Mouse (Mus musculus) MEL (cell line): ENCODE data around the gene Tango6. TPM values are rescaled to one million over a fixed set of nuclear protein-coding genes. Genes with fewer than 3 reads are reported as not detected.

Experiments
- DNase-seq: peaks from one replicate; pipeline ENCODE4 v3.0.0; 2011; ENCODE audit warnings: low read depth, low spot score
- H3K27ac ChIP-seq: 2 replicates; pipeline ENCODE4 v1.5.1; 2012; ENCODE audit warnings: low read depth, mild to moderate bottlenecking, control low read depth, low read length, moderate library complexity; ENCODE audit not compliant: control insufficient read depth
- H3K27me3 ChIP-seq, 2 experiments: fragments of 150-350 bp in 1 of 2; sonication (generic) in 1 of 2; 2 replicates each; pipeline ENCODE4 v1.6.1; 2012; ENCODE audit warnings: low read length in 2 of 2, mild to moderate bottlenecking in 2 of 2, improper control_type of control experiment in 1 of 2, moderate library complexity in 1 of 2; ENCODE audit not compliant: insufficient read depth in 2 of 2, control insufficient read depth in 1 of 2
- H3K36me3 ChIP-seq, 2 experiments: 2 replicates each; pipeline ENCODE4 v1.6.1; 2012 to 2014; ENCODE audit warnings: low read length in 2 of 2, improper control_type of control experiment in 1 of 2, inconsistent platforms in 1 of 2, mild to moderate bottlenecking in 1 of 2; ENCODE audit not compliant: insufficient read depth in 2 of 2, control insufficient read depth in 1 of 2
- H3K4me1 ChIP-seq, 2 experiments: fragments of 150-350 bp in 1 of 2; sonication (generic) in 1 of 2; 2 replicates each; pipeline ENCODE4 v1.6.1; 2012; ENCODE audit warnings: low read length in 2 of 2, improper control_type of control experiment in 1 of 2, mild to moderate bottlenecking in 1 of 2; ENCODE audit not compliant: insufficient read depth in 2 of 2, control insufficient read depth in 1 of 2
- H3K4me3 ChIP-seq, 2 experiments: fragments of 150-350 bp in 1 of 2; sonication (generic) in 1 of 2; 2 replicates each; pipeline ENCODE4 v1.5.1; 2012; ENCODE audit warnings: low read depth in 2 of 2, low read length in 2 of 2, mild to moderate bottlenecking in 2 of 2, moderate library complexity in 2 of 2, control low read depth in 1 of 2, improper control_type of control experiment in 1 of 2; ENCODE audit not compliant: control insufficient read depth in 1 of 2, insufficient read depth in 1 of 2
- H3K79me2 ChIP-seq: 2 replicates; pipeline ENCODE4 v1.6.1; 2012; ENCODE audit warnings: mild to moderate bottlenecking, low read length, moderate library complexity; ENCODE audit not compliant: control insufficient read depth, poor library complexity, insufficient read depth
- H3K9ac ChIP-seq: 2 replicates; pipeline ENCODE4 v1.6.1; 2012; ENCODE audit warnings: low read depth, mild to moderate bottlenecking, control low read depth, low read length, moderate library complexity; ENCODE audit not compliant: control insufficient read depth, poor library complexity, severe bottlenecking
- H3K9me3 ChIP-seq: fragments of 150-350 bp; sonication (generic); replicated peaks from 2 replicates; pipeline ENCODE4 v1.6.1; 2012; ENCODE audit warnings: mild to moderate bottlenecking, low read length, improper control_type of control experiment, moderate library complexity; ENCODE audit not compliant: insufficient read depth
- CHD1 ChIP-seq: IDR thresholded peaks from 2 replicates; pipeline ENCODE4 v1.6.1; 2012; ENCODE audit warnings: low read depth, mild to moderate bottlenecking, inconsistent platforms, low read length, improper control_type of control experiment
- CHD2 ChIP-seq: IDR thresholded peaks from 2 replicates; pipeline ENCODE4 v1.6.1; 2011; ENCODE audit warnings: low read length, improper control_type of control experiment
- ELF1 ChIP-seq: IDR thresholded peaks from 2 replicates; pipeline ENCODE4 v1.6.1; 2014; ENCODE audit warnings: low read depth, mild to moderate bottlenecking, inconsistent platforms, low read length, improper control_type of control experiment, moderate library complexity
- ETS1 ChIP-seq: IDR thresholded peaks from 2 replicates; pipeline ENCODE4 v1.6.1; 2012; ENCODE audit warnings: low read depth, mild to moderate bottlenecking, inconsistent platforms, low read length, improper control_type of control experiment, moderate library complexity
- GABPA ChIP-seq: IDR thresholded peaks from 2 replicates; pipeline ENCODE4 v1.6.1; 2012; ENCODE audit warnings: low read depth, mild to moderate bottlenecking, inconsistent platforms, low read length, improper control_type of control experiment, moderate library complexity
- GATA1 ChIP-seq: IDR thresholded peaks from 2 replicates; pipeline ENCODE4 v1.6.1; 2011; ENCODE audit warnings: low read depth, low read length, improper control_type of control experiment
- JUND ChIP-seq: IDR thresholded peaks from 2 replicates; pipeline ENCODE4 v1.6.1; 2011; ENCODE audit warnings: low read depth, mild to moderate bottlenecking, improper control_type of control experiment, low read length
- KAT2A ChIP-seq: conservative IDR thresholded peaks from 2 replicates; pipeline ENCODE4 v1.6.1; 2012; ENCODE audit warnings: low read depth, low read length, improper control_type of control experiment, inconsistent platforms
- MAFK ChIP-seq: IDR thresholded peaks from 2 replicates; pipeline ENCODE4 v1.6.1; 2011; ENCODE audit warnings: low read depth, mild to moderate bottlenecking, low read length, improper control_type of control experiment, borderline replicate concordance
- MAX ChIP-seq: IDR thresholded peaks from 2 replicates; pipeline ENCODE4 v1.6.1; 2011; ENCODE audit warnings: low read length, improper control_type of control experiment
- MAZ ChIP-seq: IDR thresholded peaks from 2 replicates; pipeline ENCODE4 v1.6.1; 2012; ENCODE audit warnings: low read depth, mild to moderate bottlenecking, inconsistent platforms, low read length, improper control_type of control experiment
- MEF2A ChIP-seq: IDR thresholded peaks from 2 replicates; pipeline ENCODE4 v1.6.1; 2014; ENCODE audit warnings: low read depth, mild to moderate bottlenecking, inconsistent platforms, low read length, improper control_type of control experiment; ENCODE audit not compliant: poor library complexity, insufficient replicate concordance, severe bottlenecking; ENCODE audit errors: extremely low read depth
- MXI1 ChIP-seq: IDR thresholded peaks from 2 replicates; pipeline ENCODE4 v1.6.1; 2011; ENCODE audit warnings: mild to moderate bottlenecking, low read depth, low read length, improper control_type of control experiment
- POLR2AphosphoS5 ChIP-seq: IDR thresholded peaks from 2 replicates; pipeline ENCODE4 v1.6.1; 2012; ENCODE audit warnings: low read depth, borderline replicate concordance, mild to moderate bottlenecking, inconsistent platforms, low read length, moderate library complexity, mixed read lengths
- TAL1 ChIP-seq: IDR thresholded peaks from 2 replicates; pipeline ENCODE4 v1.6.1; 2012; ENCODE audit warnings: mild to moderate bottlenecking, inconsistent platforms, low read length, moderate library complexity, mixed read lengths
- TBP ChIP-seq: IDR thresholded peaks from 2 replicates; pipeline ENCODE4 v1.8.0; 2011; ENCODE audit warnings: low read depth, low read length, improper control_type of control experiment
- TCF12 ChIP-seq: IDR thresholded peaks from 2 replicates; pipeline ENCODE4 v1.6.1; 2014; ENCODE audit warnings: low read depth, mild to moderate bottlenecking, inconsistent platforms, low read length, improper control_type of control experiment, moderate library complexity
- ZKSCAN1 ChIP-seq: IDR thresholded peaks from 2 replicates; pipeline ENCODE4 v1.6.1; 2012; ENCODE audit warnings: low read depth, mild to moderate bottlenecking, inconsistent platforms, low read length, improper control_type of control experiment, moderate library complexity
- ZNF384 ChIP-seq: IDR thresholded peaks from 2 replicates; pipeline ENCODE4 v1.6.1; 2012; ENCODE audit warnings: low read depth, mild to moderate bottlenecking, inconsistent platforms, low read length, improper control_type of control experiment
- polyA plus RNA-seq, 2 experiments: library from polyadenylated mRNA; stranded (reverse) in 1 of 2; unstranded in 1 of 2; fragments of >175 nt in 1 of 2; fragments of >200 nt in 1 of 2; gene quantifications; 2 replicates each; pipeline versions ENCODE4 v1.2.1 to v1.2.4; 2012; ENCODE audit warnings: low replicate concordance in 2 of 2, low read depth in 1 of 2; ENCODE audit not compliant: insufficient read length in 2 of 2, insufficient read depth in 1 of 2, missing spikeins in 1 of 2
- total RNA-seq: library from RNA; depleted of rRNA; stranded (reverse); fragments of 300-350 nt; gene quantifications from 2 replicates; pipeline ENCODE4 v1.2.3, GENCODE M21; 2012

Tango6 gene
- total and polyA plus RNA-seq, 3 experiments = 3.0 to 6.1 TPM; not detected in 1

GRCm38 (mm10) chr8:106870051-106870450, 187.2 kb downstream of the Tango6 start, which contains the start of gene Has3:
Gene Has3 (plus strand): TSS chr8:106870242.
- Histone ChIP-seq H3K4me3 (no peak within 1 kb of the TSS), H3K79me2 (no peaks in the 10 kb centered on the region), H3K36me3 (no peaks in the 10 kb centered on the region), H3K4me1 (no peaks in the 10 kb centered on the region), H3K27ac (no peak within 1 kb of the TSS), H3K27me3 (no peaks in the 10 kb centered on the region), H3K9ac (no peak within 1 kb of the TSS), H3K9me3 (no peaks in the 10 kb centered on the region)
- no peak for DNase-seq
- TF ChIP-seq ZKSCAN1 (no peak), POLR2AphosphoS5 (no peak), MEF2A (no peak), ZNF384 (no peak), TBP (no peak), MAFK (no peak), MXI1 (no peak), JUND (no peak), ETS1 (no peak), MAZ (no peak), CHD2 (no peak)

- TF ChIP-seq MAX (no peak), GATA1 (no peak), CHD2 (no peak), CHD1 (no peak), TAL1 (no peak), MXI1 (no peak), POLR2AphosphoS5 (no peak), GABPA (no peak), ELF1 (no peak), TCF12 (no peak), MAFK (no peak), ZNF384 (no peak), KAT2A (no peak), TBP (no peak)
- TF ChIP-seq, all 39 proteins: peak for 0
- Histone ChIP-seq H3K27ac (no peak overlapping the region), H3K9me3 (no peaks in the 10 kb centered on the region), H3K79me2 (no peaks in the 10 kb centered on the region), H3K4me3 (no peak overlapping the region), H3K27me3 (no peaks in the 10 kb centered on the region), H3K9ac (no peak overlapping the region), H3K36me3 (no peaks in the 10 kb centered on the region), H3K4me1 (no peaks in the 10 kb centered on the region)
- no peak for DNase-seq
Observed at GRCm38 (mm10) chr8:106870537-106871327, 187.9 kb downstream of the Tango6 start.
